Mouse (Mus musculus) forebrain, embryonic 15.5 days (tissue): ENCODE measurements around the gene Ank3. TPM values are rescaled to one million over a fixed set of nuclear protein-coding genes. Genes with fewer than 3 reads are reported as not detected.
A peak's percentile ranks its signal among the peaks of the same experiment; 100 is the strongest.
"Not testable (repeated sequence)": the region's sequence is repeated elsewhere in the genome, so short reads cannot be mapped to it uniquely, and the experiment has no call there.

Source experiments
- ATAC-seq: fragments of 200-750 bp; cut with Nextera tagmentation; replicated peaks from 2 replicates; pipeline ENCODE4 v1.8.0; 2017; ENCODE audit warnings: mild to moderate bottlenecking, moderate TSS enrichment, moderate library complexity
- H3K27ac ChIP-seq: fragments of 300-500 bp; sonication (generic); replicated peaks from 2 replicates; pipeline ENCODE4 v1.5.1; 2015; ENCODE audit warnings: mild to moderate bottlenecking, inconsistent platforms
- H3K27me3 ChIP-seq: fragments of 300-500 bp; sonication (generic); 2 replicates; pipeline ENCODE4 v1.6.1; 2015; ENCODE audit warnings: inconsistent platforms
- H3K36me3 ChIP-seq: fragments of 300-500 bp; sonication (generic); 2 replicates; pipeline ENCODE4 v1.6.1; 2015; ENCODE audit warnings: mild to moderate bottlenecking, inconsistent platforms
- H3K4me1 ChIP-seq: fragments of 300-500 bp; sonication (generic); 2 replicates; pipeline ENCODE4 v1.6.1; 2015; ENCODE audit warnings: inconsistent platforms
- H3K4me2 ChIP-seq: fragments of 300-500 bp; sonication (generic); replicated peaks from 2 replicates; pipeline ENCODE4 v1.6.1; 2015; ENCODE audit warnings: mild to moderate bottlenecking, inconsistent platforms
- H3K4me3 ChIP-seq: fragments of 300-500 bp; sonication (generic); 2 replicates; pipeline ENCODE4 v1.5.1; 2015; ENCODE audit warnings: mild to moderate bottlenecking, inconsistent platforms
- H3K9ac ChIP-seq: fragments of 300-500 bp; sonication (generic); replicated peaks from 2 replicates; pipeline ENCODE4 v1.6.1; 2015; ENCODE audit warnings: mild to moderate bottlenecking, inconsistent platforms
- H3K9me3 ChIP-seq: fragments of 300-500 bp; sonication (generic); 2 replicates; pipeline ENCODE4 v1.6.1; 2016; ENCODE audit warnings: inconsistent platforms
- WGBS: fragments of 180-500 bp; shearing (Covaris S2); methylation state at CpG from one replicate; pipeline ENCODE4 v1.1.7; 2015; ENCODE audit warnings: mixed read lengths; 5-methylcytosine and 5-hydroxymethylcytosine counted together
- polyA plus RNA-seq: library from polyadenylated mRNA; unstranded; fragments of >200 nt; fragmentation: Nextera tagmentation; extraction: Ambion mirVana; gene quantifications from 2 replicates; pipeline ENCODE4 v1.2.1, GENCODE M21; 2015

Ank3 gene
- 89.2 and 91.2 TPM in 2 replicates for polyA plus RNA-seq

GRCm38 (mm10) chr10:69398763-69399590 is at the start of gene Ank3:
TSS of gene Ank3 (plus strand) at chr10:69398773.
- Histone ChIP-seq H3K27me3 (peaks cover 38% of the 10 kb centered on the region), H3K27ac (no peak within 1 kb of the TSS), H3K9ac (peak within 1 kb of the TSS; percentile 38), H3K4me3 (peak within 1 kb of the TSS; percentile 59), H3K36me3 (no peaks in the 10 kb centered on the region), H3K4me2 (peak within 1 kb of the TSS; percentile 98), H3K4me1 (peaks cover 27% of the 10 kb centered on the region), H3K9me3 (no peaks in the 10 kb centered on the region)
- ATAC-seq = peak; percentile 59
- under 1% methylated on average over 68 of the region's 77 CpGs for WGBS

GRCm38 (mm10) chr10:69351071-69351841 is 47.3 kb upstream of the Ank3 start:
- Histone ChIP-seq H3K27ac (no peak overlapping the region), H3K4me3 (peak overlapping the region; percentile 56), H3K4me1 (peaks cover 29% of the 10 kb centered on the region), H3K36me3 (no peaks in the 10 kb centered on the region), H3K27me3 (no peaks in the 10 kb centered on the region), H3K4me2 (peak overlapping the region; percentile 85), H3K9ac (peak overlapping the region; percentile 47), H3K9me3 (no peaks in the 10 kb centered on the region)
- 13% methylated on average over 12 of the region's 12 CpGs for WGBS
- no peak for ATAC-seq

- Histone ChIP-seq H3K36me3 (no peaks in the 10 kb centered on the region), H3K4me1 (peaks cover 29% of the 10 kb centered on the region), H3K9me3 (no peaks in the 10 kb centered on the region), H3K27me3 (no peaks in the 10 kb centered on the region), H3K4me3 (peak overlapping the region; percentile 56), H3K9ac (peak overlapping the region; percentile 47), H3K27ac (peak overlapping the region; percentile 24; the same call in 1 of the 2 replicates), H3K4me2 (peak overlapping the region; percentile 85)
- no peak for ATAC-seq
- WGBS = under 1% methylated on average over 11 of the region's 11 CpGs
Measured at GRCm38 (mm10) chr10:69351842-69352211, 46.7 kb upstream of the Ank3 start.

- Histone ChIP-seq H3K9ac (peak within 1 kb of the TSS; percentile 47), H3K27ac (peak within 1 kb of the TSS; percentile 46; the same call in 1 of the 2 replicates), H3K36me3 (no peaks in the 10 kb centered on the region), H3K27me3 (no peaks in the 10 kb centered on the region), H3K4me3 (peak within 1 kb of the TSS; percentile 56), H3K4me2 (peak within 1 kb of the TSS; percentile 85), H3K4me1 (peaks cover 29% of the 10 kb centered on the region), H3K9me3 (no peaks in the 10 kb centered on the region)
- ATAC-seq = peak; percentile 98
- WGBS = under 1% methylated on average over 51 of the region's 51 CpGs
Measured at GRCm38 (mm10) chr10:69352212-69353085, 46.1 kb upstream of the Ank3 start, which contains the start of gene Cdk1. TSS of gene Cdk1 (minus strand) at chr10:69352938.

GRCm38 (mm10) chr10:69353086-69353479 is 45.5 kb upstream of the Ank3 start:
- not testable (repeated sequence) for H3K36me3 ChIP-seq, H3K9me3 ChIP-seq, H3K27me3 ChIP-seq, H3K27ac ChIP-seq, H3K9ac ChIP-seq
- ATAC-seq = peak; percentile 35; the same call in 1 of the 2 replicates
- peaks cover 29% of the 10 kb centered on the region for H3K4me1 ChIP-seq
- H3K4me2 ChIP-seq = peak overlapping the region; percentile 85
- H3K4me3 ChIP-seq = peak overlapping the region; percentile 56
- WGBS = 36% methylated on average over 5 of the region's 5 CpGs

GRCm38 (mm10) chr10:69359666-69360065 is 38.9 kb upstream of the Ank3 start:
- Histone ChIP-seq H3K4me2 (no peak overlapping the region), H3K36me3 (no peaks in the 10 kb centered on the region), H3K4me3 (no peak overlapping the region), H3K9me3 (no peaks in the 10 kb centered on the region), H3K9ac (no peak overlapping the region), H3K27me3 (no peaks in the 10 kb centered on the region), H3K4me1 (no peaks in the 10 kb centered on the region), H3K27ac (no peak overlapping the region)
- ATAC-seq = no peak
- WGBS = 84% methylated on average over 1 of the region's 1 CpGs

- 91% methylated on average over 11 of the region's 11 CpGs for WGBS
- Histone ChIP-seq H3K4me3 (no peak overlapping the region), H3K9me3 (no peaks in the 10 kb centered on the region), H3K27me3 (no peaks in the 10 kb centered on the region), H3K4me1 (no peaks in the 10 kb centered on the region), H3K9ac (no peak overlapping the region), H3K4me2 (no peak overlapping the region), H3K27ac (no peak overlapping the region), H3K36me3 (no peaks in the 10 kb centered on the region)
- ATAC-seq = no peak
Measured at GRCm38 (mm10) chr10:69366208-69366607, 32.4 kb upstream of the Ank3 start.

- no peaks in the 10 kb centered on the region for H3K27me3 ChIP-seq
- no peak overlapping the region for H3K4me3 ChIP-seq
- no peak overlapping the region for H3K4me2 ChIP-seq
- WGBS = 89% methylated on average over 13 of the region's 13 CpGs
- H3K36me3 ChIP-seq = no peaks in the 10 kb centered on the region
- H3K9me3 ChIP-seq = no peaks in the 10 kb centered on the region
- H3K27ac ChIP-seq = no peak overlapping the region
- ATAC-seq = no peak
- no peaks in the 10 kb centered on the region for H3K4me1 ChIP-seq
- H3K9ac ChIP-seq = no peak overlapping the region
Measured at GRCm38 (mm10) chr10:69366877-69367387, 31.6 kb upstream of the Ank3 start.

GRCm38 (mm10) chr10:69369321-69369720 is 29.3 kb upstream of the Ank3 start:
- Histone ChIP-seq H3K27ac (no peak overlapping the region), H3K4me2 (no peak overlapping the region), H3K4me3 (no peak overlapping the region), H3K4me1 (no peaks in the 10 kb centered on the region), H3K36me3 (no peaks in the 10 kb centered on the region), H3K27me3 (no peaks in the 10 kb centered on the region), H3K9ac (no peak overlapping the region), H3K9me3 (no peaks in the 10 kb centered on the region)
- WGBS = 91% methylated on average over 6 of the region's 6 CpGs
- no peak for ATAC-seq

- no peak overlapping the region for H3K27ac ChIP-seq
- 13% methylated on average over 10 of the region's 10 CpGs for WGBS
- no peaks in the 10 kb centered on the region for H3K9me3 ChIP-seq
- no peaks in the 10 kb centered on the region for H3K27me3 ChIP-seq
- no peaks in the 10 kb centered on the region for H3K36me3 ChIP-seq
- no peak for ATAC-seq
- H3K4me2 ChIP-seq = no peak overlapping the region
- H3K4me3 ChIP-seq = no peak overlapping the region
- H3K4me1 ChIP-seq = no peaks in the 10 kb centered on the region
- H3K9ac ChIP-seq = no peak overlapping the region
Measured at GRCm38 (mm10) chr10:69371441-69371840, 27.1 kb upstream of the Ank3 start.

GRCm38 (mm10) chr10:69372061-69372460 is 26.5 kb upstream of the Ank3 start:
- 93% methylated on average over 14 of the region's 14 CpGs for WGBS
- ATAC-seq = no peak
- no peak overlapping the region for H3K4me3 ChIP-seq
- H3K9me3 ChIP-seq = no peaks in the 10 kb centered on the region
- no peak overlapping the region for H3K4me2 ChIP-seq
- H3K9ac ChIP-seq = no peak overlapping the region
- no peak overlapping the region for H3K27ac ChIP-seq
- no peaks in the 10 kb centered on the region for H3K4me1 ChIP-seq
- H3K27me3 ChIP-seq = no peaks in the 10 kb centered on the region
- H3K36me3 ChIP-seq = no peaks in the 10 kb centered on the region
